Mouse (Mus musculus): ENCODE measurements around the gene Cox7b.

The Cox7b gene

GRCm38 (mm10) chrX:106037185-106037752 is 21.8 kb downstream of the Cox7b start:
- no peaks in the 10 kb centered on the region for H3K36me3 ChIP-seq (ENCODE audit: control insufficient read depth, insufficient read depth, low read length, poor library complexity, severe bottlenecking)
- no peak for DNase-seq (ENCODE audit: low read depth, low spot score)
- no peaks in the 10 kb centered on the region for H3K27me3 ChIP-seq (ENCODE audit: control insufficient read depth, insufficient read depth, low read length, poor library complexity, severe bottlenecking)

- no peaks in the 10 kb centered on the region for H3K27me3 ChIP-seq (ENCODE audit: control insufficient read depth, insufficient read depth, low read length, poor library complexity, severe bottlenecking)
- no peak for DNase-seq (ENCODE audit: low read depth, low spot score)
- H3K36me3 ChIP-seq (ENCODE audit: control insufficient read depth, insufficient read depth, low read length, poor library complexity, severe bottlenecking), result no peaks in the 10 kb centered on the region
These were observed 28.5 kb downstream of the Cox7b start for GRCm38 (mm10) chrX:106043863-106044617.

- no peak for DNase-seq (ENCODE audit: low read depth, low spot score)
- Histone ChIP-seq H3K36me3 (ENCODE audit: control insufficient read depth, insufficient read depth, low read length, poor library complexity, severe bottlenecking) (no peaks in the 10 kb centered on the region), H3K27me3 (ENCODE audit: control insufficient read depth, insufficient read depth, low read length, poor library complexity, severe bottlenecking) (no peaks in the 10 kb centered on the region)
These were observed 30.0 kb downstream of the Cox7b start for GRCm38 (mm10) chrX:106045455-106045854.

- no peak for DNase-seq (ENCODE audit: low read depth, low spot score)
- H3K36me3 ChIP-seq (ENCODE audit: control insufficient read depth, insufficient read depth, low read length, poor library complexity, severe bottlenecking), result no peaks in the 10 kb centered on the region
These were observed 30.4 kb downstream of the Cox7b start for GRCm38 (mm10) chrX:106045928-106046327.

GRCm38 (mm10) chrX:106048191-106048590 is 32.7 kb downstream of the Cox7b start:
- H3K27me3 ChIP-seq (ENCODE audit: control insufficient read depth, insufficient read depth, low read length, poor library complexity, severe bottlenecking), result no peaks in the 10 kb centered on the region
- no peaks in the 10 kb centered on the region for H3K36me3 ChIP-seq (ENCODE audit: control insufficient read depth, insufficient read depth, low read length, poor library complexity, severe bottlenecking)
- no peak for DNase-seq (ENCODE audit: low read depth, low spot score)

More at GRCm38 (mm10) chrX:106045928-106046327, 30.4 kb downstream of the Cox7b start:
- H3K27me3 ChIP-seq (ENCODE audit: control insufficient read depth, insufficient read depth, low read length, poor library complexity, severe bottlenecking), result no peaks in the 10 kb centered on the region
